Comparison of ENCODE assay signal across 12 mouse cellular contexts in genomic region chr3:118036501-118036900, GRCm38 (mm10).
"Had no signal": no experiment of that assay in that cellular context is flagged by ENCODE, and none has a peak within 500 bp of the region (broad histone marks: within the 10 kb centered on the region; RNA-seq: fewer than 3 reads in every experiment).

No protein-coding gene starts in this region.

- H3K4me1 ChIP-seq: kidney, embryonic 15.5 days; limb, embryonic 12.5 days; liver, embryonic 13.5 days; midbrain, embryonic 12.5 days; neural tube, embryonic 13.5 days had no signal

- H3K4me3 ChIP-seq: kidney, embryonic 15.5 days; layer of hippocampus, adult 2 months; limb, embryonic 12.5 days; liver, embryonic 13.5 days; midbrain, embryonic 12.5 days; neural tube, embryonic 13.5 days had no signal

- DNase-seq: kidney, adult 2 months; kidney, postnatal 14 days; liver; liver, embryonic 13.5 days; liver, postnatal 0 days; thymus, adult 18-20 months; thymus, postnatal 25 days had no signal
